Mouse (Mus musculus) heart, postnatal 36 days (tissue): ENCODE measurements around the gene Fbxo27. TPM values are rescaled to one million over a fixed set of nuclear protein-coding genes. Genes with fewer than 3 reads are reported as not detected.

Experiments
- DNase-seq, 2 experiments: peaks; one replicate each; pipeline ENCODE4 v3.0.0; 2021 to 2022
- intact Hi-C: fragments of 180-260 bp; cut with DNase I; formaldehyde crosslinking; loops from one replicate; pipeline ENCODE4 v1.15.1; 2025
- total RNA-seq, 2 experiments: library from RNA; stranded (reverse); gene quantifications; 2 replicates each; pipeline ENCODE4 v1.2.3; 2021

Gene Fbxo27
- total RNA-seq, 2 experiments from 2014 or later: 0.22 TPM; not detected in 1

- intact Hi-C loops: loop anchor here (10.0 kb wide), 1 partner anchor 564 kb away; the partner anchor contains the start of gene Dpf1
- DNase-seq: no peak
These were observed 48.3 kb downstream of the Fbxo27 start for GRCm38 (mm10) chr7:28740949-28741348.

- DNase-seq: no peak
- intact Hi-C loops: loop anchor here (10.0 kb wide), 1 partner anchor 563 kb away; the partner anchor contains the start of gene Dpf1
These were observed 48.7 kb downstream of the Fbxo27 start for GRCm38 (mm10) chr7:28741368-28741708.

GRCm38 (mm10) chr7:28741709-28742438 is 49.2 kb downstream of the Fbxo27 start, which contains the start of the genes Mrps12 and Sars2:
Gene Mrps12 (minus strand): TSS chr7:28741820.
Gene Sars2 (plus strand): TSS chr7:28741992.
- DNase-seq: peak; percentile 95 to 99
- intact Hi-C loops: loop anchor here (1.0 to 10.0 kb wide), 2 partner anchors 125 to 563 kb away; partner anchors contain the start of gene Dpf1

Other genes with a start within 250 kb of the Fbxo27 start
- gene Lrfn1, start 240.9 kb upstream of the Fbxo27 start, total RNA-seq: under 1 TPM; 0.38 to 0.86 TPM
- gene Ifnl2, start 182.4 kb upstream of the Fbxo27 start, total RNA-seq: not detected
- not detected for gene Ifnl3, start 170.0 kb upstream of the Fbxo27 start, total RNA-seq
- not detected for gene Sycn, start 152.0 kb upstream of the Fbxo27 start, total RNA-seq
- not detected for gene Nccrp1, start 145.6 kb upstream of the Fbxo27 start, total RNA-seq
- gene Samd4b, start 94.7 kb upstream of the Fbxo27 start, total RNA-seq: 10 to 100 TPM; 20.5 to 24.5 TPM
- gene Pak4, start 94.7 kb upstream of the Fbxo27 start, total RNA-seq: 1 to 10 TPM; 7.3 to 7.4 TPM
- not detected for gene Acp7, start 61.5 kb upstream of the Fbxo27 start, total RNA-seq
- under 1 TPM; 0.46 to 0.53 TPM for gene Fbxo17, start 24.0 kb downstream of the Fbxo27 start, total RNA-seq
- 10 to 100 TPM; 53.9 to 54.1 TPM for gene Mrps12, start 49.0 kb downstream of the Fbxo27 start, total RNA-seq
- gene Sars2, start 49.1 kb downstream of the Fbxo27 start, total RNA-seq: 10 to 100 TPM; 14.6 to 16.3 TPM
- gene Ccer2, start 63.3 kb downstream of the Fbxo27 start, total RNA-seq: not detected
- 10 to 100 TPM; 85.1 to 87.0 TPM for gene Sirt2, start 73.9 kb downstream of the Fbxo27 start, total RNA-seq
- 10 to 100 TPM; 25.4 to 27.0 TPM for gene Nfkbib, start 74.7 kb downstream of the Fbxo27 start, total RNA-seq
- 1 to 10 TPM; 1.8 to 1.9 TPM for gene Rinl, start 96.1 kb downstream of the Fbxo27 start, total RNA-seq
- 100 to 1,000 TPM; 240 to 277 TPM for gene Hnrnpl, start 115.7 kb downstream of the Fbxo27 start, total RNA-seq
- gene Ech1, start 132.4 kb downstream of the Fbxo27 start, total RNA-seq: 1,000 to 10,000 TPM; 1,832 to 1,909 TPM
- gene Lgals4, start 141.0 kb downstream of the Fbxo27 start, total RNA-seq: 10 to 100 TPM; 29.4 to 48.3 TPM
- gene Lgals7, start 171.0 kb downstream of the Fbxo27 start, total RNA-seq: 1 to 10 TPM in 1 of 2 experiments, under 1 TPM in 1; 0.73 to 1.4 TPM
- gene Capn12, start 188.6 kb downstream of the Fbxo27 start, total RNA-seq: under 1 TPM; 0.19 to 0.27 TPM